In genomic region chr10:66913627-66914026, GRCm38 (mm10) we compare ENCODE assay signal across 9 mouse cellular contexts.
A peak's percentile ranks its signal among the peaks of the same experiment; 100 is the strongest.
DNase-seq lines count a peak whose midpoint lies in the region; ATAC-seq and TF ChIP-seq lines count a peak whose summit lies in the region.
"Had no signal": no experiment of that assay in that cellular context is flagged by ENCODE, and none has a peak within 500 bp of the region (broad histone marks: within the 10 kb centered on the region; RNA-seq: fewer than 3 reads in every experiment).

No protein-coding gene starts in this region.

- H3K9me3 ChIP-seq in heart, embryonic 12.5 days (replicated peaks) = no peaks in the 10 kb centered on the region
- H3K9me3 ChIP-seq in hindbrain, embryonic 11.5 days (ENCODE audit: control insufficient read depth, low read length) = no peaks in the 10 kb centered on the region
- no peaks in the 10 kb centered on the region for H3K9me3 ChIP-seq in liver, embryonic 14.5 days (ENCODE audit: control insufficient read depth, low read length)
- H3K9me3 ChIP-seq in stomach, embryonic 14.5 days (ENCODE audit: control insufficient read depth, low read depth, low read length) = no peaks in the 10 kb centered on the region

- no peak for TF ChIP-seq EP300 in liver, embryonic 14.5 days (IDR thresholded peaks at IDR 0.05; ENCODE audit: low read depth)

- H3K4me3 ChIP-seq in heart, embryonic 12.5 days = no peak overlapping the region
- no peak overlapping the region for H3K4me3 ChIP-seq in hindbrain, embryonic 11.5 days (ENCODE audit: low read depth, low read length)
- no peak overlapping the region for H3K4me3 ChIP-seq in liver, embryonic 14.5 days (ENCODE audit: insufficient read depth in 1 of 2, low read depth in 2 of 2, low read length in 2 of 2)
- no peak overlapping the region for H3K4me3 ChIP-seq in stomach, embryonic 14.5 days (ENCODE audit: low read depth, low read length)

- 0 out of 2 replicates have a peak, but pooled peaks have one; percentile 15 for ATAC-seq in heart, embryonic 12.5 days (ENCODE audit: insufficient number of reproducible peaks, low FRiP score)
- peak; percentile 80 for ATAC-seq in hindbrain, embryonic 11.5 days (ENCODE audit: low FRiP score)
- no peak for ATAC-seq in liver, embryonic 14.5 days (ENCODE audit: insufficient read depth)
- ATAC-seq in stomach, embryonic 14.5 days (ENCODE audit: insufficient number of reproducible peaks, insufficient read depth, low FRiP score, low read depth) = no peak

- 0 out of 2 replicates have a peak, but pooled peaks have one; percentile 5 for TF ChIP-seq CTCF in liver, embryonic 14.5 days (IDR thresholded peaks at IDR 0.05; ENCODE audit: low read depth)

- H3K4me2 ChIP-seq in heart, embryonic 12.5 days = peak overlapping the region; percentile 55
- no peak overlapping the region for H3K4me2 ChIP-seq in hindbrain, embryonic 11.5 days (replicated peaks; ENCODE audit: low read depth, low read length)
- no peak overlapping the region for H3K4me2 ChIP-seq in liver, embryonic 14.5 days (ENCODE audit: low read depth)
- H3K4me2 ChIP-seq in stomach, embryonic 14.5 days (replicated peaks; ENCODE audit: low read depth, low read length) = no peak overlapping the region

- H3K27ac ChIP-seq in heart, embryonic 12.5 days (ENCODE audit: poor library complexity, severe bottlenecking) = peak overlapping the region; percentile 59
- H3K27ac ChIP-seq in hindbrain, embryonic 11.5 days (ENCODE audit: low read depth, low read length) = no peak overlapping the region
- no peak overlapping the region for H3K27ac ChIP-seq in liver, embryonic 14.5 days
- peak overlapping the region; percentile 15 for H3K27ac ChIP-seq in stomach, embryonic 14.5 days (ENCODE audit: low read length)

- no peak overlapping the region; the same call in 1 of the 2 replicates for H3K9ac ChIP-seq in heart, embryonic 12.5 days
- H3K9ac ChIP-seq in hindbrain, embryonic 11.5 days (ENCODE audit: low read depth, low read length) = no peak overlapping the region
- H3K9ac ChIP-seq in liver, embryonic 14.5 days (replicated peaks) = no peak overlapping the region
- no peak overlapping the region for H3K9ac ChIP-seq in stomach, embryonic 14.5 days (replicated peaks; ENCODE audit: low read depth, low read length)

- H3K4me1 ChIP-seq in heart, embryonic 12.5 days (replicated peaks) = peaks cover 53% of the 10 kb centered on the region
- H3K4me1 ChIP-seq in hindbrain, embryonic 11.5 days (replicated peaks; ENCODE audit: control insufficient read depth, insufficient read depth, low read length) = peaks cover 8% of the 10 kb centered on the region
- H3K4me1 ChIP-seq in liver, embryonic 14.5 days (replicated peaks; ENCODE audit: control insufficient read depth in 2 of 2, insufficient read depth in 2 of 2, low read length in 1 of 2) = peaks cover 3 to 25% of the 10 kb centered on the region in 2 experiments
- peaks cover 23% of the 10 kb centered on the region for H3K4me1 ChIP-seq in stomach, embryonic 14.5 days (ENCODE audit: control insufficient read depth, insufficient read depth, low read length)

- H3K27me3 ChIP-seq in heart, embryonic 12.5 days (replicated peaks) = no peaks in the 10 kb centered on the region
- H3K27me3 ChIP-seq in hindbrain, embryonic 11.5 days (ENCODE audit: control insufficient read depth, insufficient read depth, low read length) = no peaks in the 10 kb centered on the region
- no peaks in the 10 kb centered on the region for H3K27me3 ChIP-seq in liver, embryonic 14.5 days (ENCODE audit: control insufficient read depth, insufficient read depth, low read length)
- no peaks in the 10 kb centered on the region for H3K27me3 ChIP-seq in stomach, embryonic 14.5 days (ENCODE audit: control insufficient read depth, insufficient read depth, low read length)
- H3K27me3 ChIP-seq: CH12.LX had no signal

- H3K36me3 ChIP-seq in heart, embryonic 12.5 days = no peaks in the 10 kb centered on the region
- no peaks in the 10 kb centered on the region for H3K36me3 ChIP-seq in hindbrain, embryonic 11.5 days (ENCODE audit: control insufficient read depth, insufficient read depth, low read length)
- H3K36me3 ChIP-seq in liver, embryonic 14.5 days (replicated peaks; ENCODE audit: control insufficient read depth, insufficient read depth, low read depth) = no peaks in the 10 kb centered on the region
- no peaks in the 10 kb centered on the region for H3K36me3 ChIP-seq in stomach, embryonic 14.5 days (ENCODE audit: control insufficient read depth, insufficient read depth, low read length)

- 36% methylated on average over 7 of the region's 8 CpGs for WGBS in heart, embryonic 12.5 days
- 39% methylated on average over 7 of the region's 8 CpGs for WGBS in hindbrain, embryonic 11.5 days
- 37% methylated on average over 8 of the region's 8 CpGs for WGBS in liver, embryonic 14.5 days (ENCODE audit: insufficient replicate concordance)
- WGBS in stomach, embryonic 14.5 days = 49% methylated on average over 8 of the region's 8 CpGs

- DNase-seq in heart, adult 9 months (ENCODE audit: low spot score in 2 of 2) = no peak
- DNase-seq in WW6 (ENCODE audit: low read depth, low spot score) = peak; percentile 89
- peak; percentile 82 for DNase-seq in hindbrain, embryonic 11.5 days (ENCODE audit: low spot score)
- no peak for DNase-seq in liver, embryonic 14.5 days (ENCODE audit: low read depth in 3 of 3, low spot score in 3 of 3)
- no peak for DNase-seq in right cerebral cortex, adult 2 months (ENCODE audit: low spot score in 2 of 2)
- DNase-seq in adrenal gland, adult 2 months = no peak

Comparison
In these comparisons a context has a peak if more than half of its experiments do, and no peak if none do; other contexts are left out.
1. ATAC-seq: peak in heart, embryonic 12.5 days (single experiment) and hindbrain, embryonic 11.5 days (single experiment); none in liver, embryonic 14.5 days (single experiment) and stomach, embryonic 14.5 days (single experiment).
2. H3K27ac ChIP-seq: peak in heart, embryonic 12.5 days (single experiment) and stomach, embryonic 14.5 days (single experiment); none in hindbrain, embryonic 11.5 days (single experiment) and liver, embryonic 14.5 days (single experiment).
3. DNase-seq: peak in WW6 (single experiment) and hindbrain, embryonic 11.5 days (single experiment); none in heart, adult 9 months (0 of 2), liver, embryonic 14.5 days (0 of 3), right cerebral cortex, adult 2 months (0 of 2) and adrenal gland, adult 2 months (single experiment).